Mouse (Mus musculus) lung, postnatal 25 days (tissue): ENCODE data around the gene Inha.

Source experiments
- DNase-seq: peaks from one replicate; pipeline ENCODE4 v3.0.0; 2022; ENCODE audit warnings: low spot score

Inha gene

GRCm38 (mm10) chr1:75507006-75507405, at the start of gene Inha:
Gene Inha, plus strand, starts transcription at chr1:75507077.
- no peak for DNase-seq

DNA sequence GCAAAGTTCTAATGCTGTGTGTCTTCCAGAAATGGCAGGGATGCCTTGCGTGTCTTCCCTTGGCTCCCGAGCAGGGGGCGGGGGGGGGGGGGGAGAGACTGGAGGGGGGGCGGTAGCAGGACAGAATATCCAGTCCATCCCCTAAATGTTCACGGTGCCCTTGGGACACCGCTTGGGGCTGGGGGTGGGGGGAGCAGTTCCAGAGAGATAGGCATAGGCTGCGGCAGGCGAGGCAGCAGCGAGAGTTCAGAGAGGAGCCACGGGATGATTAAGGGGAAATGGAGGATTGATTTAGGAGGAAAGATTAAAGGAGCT, 49.2 kb upstream of the Inha start:
- DNase-seq, result no peak

DNA sequence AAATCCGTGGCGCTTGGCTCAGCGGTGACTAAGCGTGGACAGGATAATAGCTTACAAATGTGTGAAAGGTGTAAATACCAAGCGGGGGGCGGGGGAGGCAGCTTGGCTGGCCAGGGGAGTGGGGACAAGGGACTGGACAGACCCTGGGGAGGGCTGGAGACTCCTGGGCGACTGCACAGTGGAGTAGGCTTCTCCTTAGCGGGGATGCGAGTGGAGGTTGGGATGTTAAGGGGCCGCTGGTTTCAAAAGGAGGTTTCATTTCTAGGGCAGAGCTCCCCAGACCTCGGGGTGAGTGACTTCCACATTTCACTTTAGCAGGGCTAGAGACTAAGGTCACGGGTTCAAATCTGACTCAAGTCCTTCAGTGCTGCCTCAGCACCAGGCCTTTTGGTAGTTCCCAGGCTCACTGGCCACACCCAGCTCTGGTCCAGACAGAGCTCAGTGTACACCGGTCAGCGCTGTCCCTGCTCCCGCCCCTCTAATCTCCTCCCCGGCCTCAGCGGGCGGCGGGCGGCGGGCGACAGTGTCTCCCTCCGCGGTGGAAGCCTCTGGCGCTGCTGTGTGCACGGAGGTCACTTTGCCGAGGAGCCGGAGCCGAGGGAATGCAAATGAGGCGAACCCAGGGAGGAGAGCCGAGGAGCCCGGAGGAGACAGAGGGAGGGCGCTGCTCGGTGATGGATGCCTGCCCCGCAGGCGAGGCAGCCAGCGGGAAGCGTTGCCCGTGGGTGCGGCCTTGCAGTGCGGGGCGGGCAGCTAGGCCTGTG, 48.7 kb upstream of the Inha start:
- DNase-seq, result no peak

DNA sequence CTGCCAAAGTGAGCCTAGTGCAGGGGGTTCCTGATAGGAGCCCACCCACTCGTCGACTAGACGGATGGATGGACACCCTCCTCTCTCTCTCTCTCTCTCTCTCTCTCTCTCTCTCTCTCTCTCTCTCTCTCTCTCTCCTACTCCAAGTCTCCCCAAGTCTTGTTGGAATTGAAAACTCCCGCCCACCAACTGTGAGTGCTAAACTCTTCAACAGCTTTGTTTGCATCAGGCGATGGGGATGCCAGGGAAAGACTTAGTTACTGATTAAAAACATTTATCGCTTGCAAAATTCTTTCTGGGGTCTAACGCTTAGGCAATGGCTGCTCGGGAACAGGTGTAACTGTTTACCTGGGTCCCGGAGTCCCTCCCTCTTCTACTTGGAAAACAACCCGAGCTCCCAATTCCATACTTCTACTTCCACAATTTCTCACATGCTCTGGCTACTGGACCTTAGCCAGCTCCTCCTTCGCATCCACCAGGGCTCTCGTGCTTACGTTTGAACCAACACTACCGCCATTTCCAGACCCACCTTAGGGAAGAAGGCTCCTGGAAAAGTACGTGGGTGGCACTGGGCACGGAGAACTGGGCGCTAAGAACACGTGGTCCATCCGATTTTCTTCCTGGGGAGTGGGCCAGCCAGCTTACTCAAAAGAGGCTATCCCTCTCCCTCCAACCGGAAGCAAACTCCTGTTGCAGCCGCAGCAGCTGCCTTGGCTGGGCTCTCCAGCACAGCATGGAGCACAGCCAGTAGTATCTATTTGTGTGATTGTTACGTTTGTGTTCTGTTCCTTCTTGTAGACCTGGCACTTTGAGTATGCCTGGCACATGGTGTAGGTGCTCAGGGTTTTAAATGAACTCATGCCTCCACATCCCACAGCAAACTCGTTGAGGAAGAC, 47.8 kb upstream of the Inha start:
- no peak for DNase-seq

DNA sequence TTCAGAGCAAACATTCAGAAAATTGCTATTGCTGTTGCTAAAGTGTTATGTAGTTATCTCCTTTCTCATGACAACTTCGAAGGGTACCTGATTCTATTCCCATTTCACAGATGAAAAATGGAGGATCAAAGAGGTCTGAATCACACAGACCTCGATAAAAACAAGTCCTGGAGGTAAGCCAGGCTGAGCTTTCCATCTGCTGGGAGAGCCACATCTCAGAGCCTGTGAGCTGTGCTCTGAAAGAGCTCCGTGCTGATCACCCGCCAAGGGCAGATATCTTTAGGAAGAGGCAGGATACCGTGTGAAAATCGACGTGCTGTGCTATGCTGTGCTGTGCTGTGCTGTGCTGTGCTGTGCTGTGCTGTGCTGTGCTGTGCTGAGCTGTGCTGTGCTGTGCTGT, 46.6 kb upstream of the Inha start:
- no peak for DNase-seq

- DNase-seq, result no peak
These were observed 44.2 kb upstream of the Inha start for GRCm38 (mm10) chr1:75462636-75463035.

GRCm38 (mm10) chr1:75463652-75464204, 43.1 kb upstream of the Inha start:
- no peak for DNase-seq

- peak; percentile 73 for DNase-seq
These were observed 39.5 kb upstream of the Inha start for GRCm38 (mm10) chr1:75467215-75467927.

- no peak for DNase-seq
These were observed 37.5 kb upstream of the Inha start for GRCm38 (mm10) chr1:75469287-75469825.

GRCm38 (mm10) chr1:75476441-75476840, 30.4 kb upstream of the Inha start:
- DNase-seq, result no peak

DNA sequence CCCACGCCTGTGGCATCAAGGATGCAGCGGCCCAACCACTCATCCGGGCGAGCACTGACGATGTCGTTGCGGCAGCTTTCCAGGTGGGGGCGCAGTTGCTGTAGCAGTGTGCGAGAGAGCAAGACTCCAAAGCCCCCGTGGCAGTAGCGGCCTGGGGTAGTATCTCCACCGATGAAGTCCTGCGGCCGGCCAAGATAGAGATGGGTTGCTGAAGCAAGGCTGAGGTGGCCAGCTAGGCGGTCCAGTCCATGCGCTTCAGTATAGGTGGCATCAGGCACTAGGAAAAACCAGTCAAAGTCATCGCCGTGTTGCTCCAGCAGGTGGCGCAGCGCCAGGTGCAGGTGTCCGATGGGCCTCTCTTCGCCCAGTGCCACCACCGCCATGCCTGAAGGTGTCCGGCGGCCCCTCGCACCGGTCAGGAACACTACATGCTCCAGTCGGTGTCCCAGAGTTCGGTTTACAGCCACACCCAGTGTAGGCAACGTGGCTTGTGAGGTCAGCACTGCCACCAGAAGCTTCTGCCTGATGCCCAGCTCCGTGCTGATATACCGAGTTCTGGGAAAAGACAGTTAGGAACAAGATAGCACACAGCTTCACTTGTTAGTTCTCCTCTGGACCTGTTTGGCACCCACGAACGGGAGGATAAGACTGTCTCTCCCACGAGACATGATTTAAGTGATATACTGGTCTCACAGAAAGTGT, 29.5 kb upstream of the Inha start:
- DNase-seq, result peak; percentile 82

- no peak for DNase-seq
These were observed 28.9 kb upstream of the Inha start for GRCm38 (mm10) chr1:75477966-75478290.

DNA sequence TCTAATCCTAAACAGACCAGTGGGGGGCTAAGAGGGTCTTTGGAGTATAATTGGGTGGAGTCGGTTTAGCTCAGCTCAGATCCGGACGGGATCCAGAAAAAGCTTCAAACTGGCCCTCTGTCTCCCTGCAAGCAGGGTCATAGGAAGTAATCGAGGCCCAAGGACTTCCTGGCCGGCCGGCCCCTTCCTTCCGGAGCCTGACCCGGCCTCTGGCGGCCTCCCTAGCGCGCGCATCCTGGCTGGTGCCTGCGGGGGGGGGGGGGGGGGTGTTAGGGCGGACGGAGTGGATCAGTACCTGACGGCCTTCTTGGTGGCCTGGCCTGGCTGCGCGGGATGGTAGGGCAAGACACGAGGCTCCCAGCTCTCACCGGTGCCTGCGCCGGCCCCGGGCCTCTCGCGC, 28.4 kb upstream of the Inha start:
- DNase-seq, result peak; percentile 58

DNA sequence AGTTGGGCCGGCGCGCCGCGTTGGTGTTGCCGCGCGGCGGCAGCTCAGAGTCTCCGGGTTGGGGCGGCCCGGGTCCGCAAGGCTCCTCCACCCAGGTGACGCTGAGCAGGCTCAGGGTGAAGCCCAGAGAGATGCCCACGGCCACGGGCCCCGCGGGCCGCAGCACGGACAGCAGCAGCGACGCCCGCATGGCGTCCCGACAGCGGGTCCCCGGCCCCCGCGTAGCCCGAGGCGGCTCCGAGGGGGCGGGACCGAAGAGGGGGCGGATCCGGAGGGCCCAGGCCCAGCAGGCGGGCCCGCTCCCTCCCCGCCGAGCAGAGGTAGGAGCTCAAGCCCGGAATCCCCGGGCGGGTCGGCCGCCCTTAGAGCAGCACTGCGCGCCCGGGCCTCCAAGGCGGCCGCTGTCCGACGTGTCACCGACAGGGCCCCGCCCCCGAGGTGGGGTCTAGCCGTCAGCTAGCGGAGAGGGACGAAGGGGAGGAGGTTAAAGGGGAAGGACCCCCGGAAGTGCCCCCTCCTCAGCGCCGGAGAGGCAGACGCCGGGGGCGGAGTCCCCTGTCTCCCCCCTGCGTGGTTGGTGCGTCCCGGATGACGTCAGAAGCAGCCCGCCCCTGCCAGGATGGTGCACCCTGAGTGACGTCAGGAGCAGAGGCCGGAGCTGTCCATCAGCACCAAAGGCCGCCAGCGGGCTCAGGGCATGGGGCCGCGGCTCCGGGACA, 27.8 kb upstream of the Inha start, which contains the start of the genes Chpf and Tmem198:
Chpf (minus strand) TSS at position 392 of the 719 bp plus-strand sequence.
Tmem198 (plus strand) TSS at position 617 of the 719 bp plus-strand sequence.
- DNase-seq, result peak; percentile 96

GRCm38 (mm10) chr1:75479635-75479989, 27.3 kb upstream of the Inha start:
- DNase-seq, result no peak

- no peak for DNase-seq
These were observed 26.8 kb upstream of the Inha start for GRCm38 (mm10) chr1:75480036-75480435.

- DNase-seq, result no peak
These were observed 26.1 kb upstream of the Inha start for GRCm38 (mm10) chr1:75480735-75481134.

DNA sequence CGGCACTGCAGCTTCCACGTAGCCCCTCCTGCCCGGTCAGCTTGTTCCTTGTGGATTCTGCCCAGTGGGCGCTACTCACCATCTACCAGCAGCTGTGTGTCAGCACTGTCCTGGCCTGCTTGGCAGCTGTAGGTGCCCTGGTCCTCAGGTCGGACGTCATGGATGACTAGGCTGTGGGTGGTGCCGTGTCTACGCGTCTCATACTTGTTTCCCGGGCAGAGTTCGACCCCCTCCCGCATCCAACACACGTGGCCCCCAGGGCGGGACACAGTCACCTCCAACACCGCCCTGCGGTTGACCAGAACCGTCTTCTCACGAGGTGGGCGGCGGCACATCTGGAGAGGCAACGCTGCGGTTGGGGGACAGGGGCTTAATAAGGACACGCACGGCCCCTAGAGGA, 20.3 kb upstream of the Inha start:
- no peak for DNase-seq

DNA sequence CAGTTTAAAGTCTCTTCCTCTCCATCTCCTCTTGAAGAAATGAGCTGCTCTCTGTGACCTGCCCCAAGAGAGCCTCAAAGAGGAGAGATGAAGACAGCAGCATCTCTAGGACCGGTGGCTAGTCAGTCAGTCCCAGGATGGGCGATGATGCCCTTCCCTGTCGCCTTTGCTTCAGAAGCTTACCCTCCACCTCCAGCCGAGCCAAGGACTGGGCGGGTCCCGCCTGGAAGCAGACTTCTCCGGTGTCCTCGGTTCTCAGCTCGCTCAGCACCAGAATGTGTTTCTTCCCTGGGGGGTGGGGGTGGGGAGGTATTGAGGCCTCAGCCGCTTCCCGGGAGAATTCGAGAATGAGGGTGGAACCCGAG, 19.9 kb upstream of the Inha start:
- no peak for DNase-seq

DNA sequence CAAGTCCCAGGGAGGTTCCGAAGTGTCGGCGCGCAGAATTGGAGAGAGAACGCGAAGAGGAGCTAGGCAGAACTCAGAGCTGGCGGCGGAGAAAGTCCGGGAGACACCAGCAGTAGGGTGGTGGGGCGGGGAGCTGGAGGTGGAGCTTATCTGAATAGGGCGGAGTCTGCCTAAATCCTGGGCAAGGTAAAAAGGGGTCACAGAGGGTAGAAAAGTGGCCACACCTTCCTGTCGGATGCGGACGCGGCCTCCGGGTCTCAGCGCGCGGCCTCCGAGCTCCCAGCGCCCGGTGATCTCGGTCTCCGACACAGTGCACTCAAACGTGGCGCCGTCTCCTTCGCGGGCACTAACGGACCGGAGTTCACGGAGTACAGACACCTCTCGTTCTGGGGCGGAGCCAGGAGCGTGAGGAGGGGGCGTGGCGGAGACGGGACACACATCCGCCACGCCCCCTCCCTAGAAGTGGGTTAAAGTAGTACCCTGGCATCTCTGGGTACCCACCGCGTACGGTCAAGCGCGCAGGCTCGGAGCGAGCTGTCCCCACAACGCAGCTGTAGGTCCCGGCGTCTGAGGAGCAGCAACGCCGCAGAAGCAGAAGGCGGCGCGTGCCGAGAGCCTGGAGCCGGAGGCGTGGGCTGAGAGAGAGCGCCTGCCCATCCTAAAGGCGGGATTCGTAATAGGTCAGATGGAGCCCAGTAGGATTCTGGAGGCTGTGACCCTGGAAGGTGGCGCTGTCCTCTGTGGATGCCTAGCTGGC, 19.3 kb upstream of the Inha start:
- peak; percentile 76 for DNase-seq
